Mouse (Mus musculus) forelimb bud, embryonic 11.5 days (tissue): ENCODE data around the gene Tmem170b.
"Not testable (repeated sequence)": the region's sequence is repeated elsewhere in the genome, so short reads cannot be mapped to it uniquely, and the experiment has no call there.

ENCODE experiments used
- DNase-seq: peaks from one replicate; pipeline ENCODE4 v3.0.0-alpha.2; 2012; ENCODE audit warnings: low read depth, low spot score

The Tmem170b gene

GRCm38 (mm10) chr13:41669951-41670350 is 64.2 kb downstream of the Tmem170b start:
- DNase-seq, result no peak

- no peak for DNase-seq
Measured at GRCm38 (mm10) chr13:41670386-41671130, 64.9 kb downstream of the Tmem170b start.

DNA sequence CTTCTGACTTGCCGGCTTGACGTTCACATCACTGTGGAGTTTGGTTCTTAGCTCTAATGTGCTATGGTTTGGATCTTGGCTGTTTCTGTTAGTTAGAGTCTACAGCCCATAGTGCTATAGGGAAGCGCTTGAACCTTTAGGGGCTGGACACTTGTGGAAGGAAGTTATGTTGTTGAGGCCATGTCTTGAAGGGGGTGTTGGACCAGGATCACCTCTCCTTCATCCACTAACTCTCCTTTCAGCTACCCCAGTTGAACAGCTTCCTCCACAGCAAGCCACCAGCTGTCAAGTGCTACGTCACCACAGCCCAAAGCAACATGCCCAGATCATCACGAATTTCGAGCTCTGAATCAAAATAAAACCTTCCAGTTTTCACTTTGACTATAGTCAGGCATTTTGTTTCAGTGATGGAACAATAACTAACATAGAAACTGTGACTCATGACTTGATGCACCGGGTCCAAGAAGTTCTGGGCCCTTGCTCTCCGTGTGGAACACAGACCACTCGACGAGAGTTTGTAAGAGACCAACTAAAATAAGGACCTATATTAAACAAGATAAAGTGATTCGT is 65.5 kb downstream of the Tmem170b start:
- no peak for DNase-seq

DNA sequence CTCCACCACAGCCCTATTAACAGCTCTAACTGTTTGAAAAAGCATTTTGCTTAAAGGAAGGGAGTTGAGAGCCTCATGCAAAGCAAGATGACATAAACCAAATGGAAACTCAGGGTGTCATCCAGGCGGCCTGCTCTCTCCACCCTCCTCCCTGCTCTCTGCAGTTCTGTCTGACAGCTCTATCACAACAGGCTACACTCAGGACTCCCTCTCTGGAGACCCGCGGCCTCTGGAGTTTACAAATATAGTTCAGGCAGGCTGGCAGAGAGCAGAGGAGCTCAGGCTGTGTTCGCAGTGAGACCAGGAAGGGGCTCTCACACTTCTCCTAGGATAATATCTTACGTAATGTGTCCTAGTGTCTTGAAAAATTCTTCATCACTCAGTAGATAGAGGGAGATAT is 67.2 kb downstream of the Tmem170b start:
- not testable (repeated sequence) for DNase-seq

- no peak for DNase-seq
Measured at GRCm38 (mm10) chr13:41673541-41673940, 67.8 kb downstream of the Tmem170b start.

DNA sequence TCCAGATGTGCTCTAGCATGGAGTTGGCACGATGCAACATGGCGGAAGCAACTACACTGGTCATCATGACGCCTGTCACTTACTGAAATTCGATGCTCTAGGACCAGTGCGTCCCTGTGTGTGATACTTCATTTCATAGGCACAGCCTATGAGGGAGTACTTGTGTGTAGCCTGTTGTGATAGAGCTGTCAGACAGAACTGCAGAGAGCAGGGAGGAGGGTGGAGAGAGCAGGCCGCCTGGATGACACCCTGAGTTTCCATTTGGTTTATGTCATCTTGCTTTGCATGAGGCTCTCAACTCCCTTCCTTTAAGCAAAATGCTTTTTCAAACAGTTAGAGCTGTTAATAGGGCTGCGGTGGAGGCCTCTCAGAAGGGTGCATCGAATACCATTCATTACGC is 68.9 kb downstream of the Tmem170b start:
- not testable (repeated sequence) for DNase-seq

DNA sequence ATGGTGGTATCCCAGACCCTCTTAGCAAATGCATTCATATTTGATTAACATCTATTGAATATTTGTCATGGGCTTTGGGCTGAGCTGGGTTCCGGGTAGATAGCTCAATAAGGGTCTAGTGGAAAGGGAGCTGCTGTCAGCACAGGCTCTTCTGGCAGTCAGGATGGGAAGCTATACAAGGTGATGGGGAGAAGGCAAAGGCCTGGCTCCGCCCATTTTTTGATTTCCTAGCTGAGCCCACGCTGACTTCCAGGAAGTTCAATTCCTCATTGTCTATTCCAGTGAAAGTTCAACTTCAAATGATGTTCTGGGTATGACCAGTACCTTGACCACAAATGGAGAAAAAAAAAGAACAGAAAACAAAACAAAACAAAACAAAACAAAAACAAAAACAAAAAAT is 69.8 kb downstream of the Tmem170b start:
- DNase-seq, result no peak

GRCm38 (mm10) chr13:41675966-41676835 is 70.5 kb downstream of the Tmem170b start:
- no peak for DNase-seq

DNA sequence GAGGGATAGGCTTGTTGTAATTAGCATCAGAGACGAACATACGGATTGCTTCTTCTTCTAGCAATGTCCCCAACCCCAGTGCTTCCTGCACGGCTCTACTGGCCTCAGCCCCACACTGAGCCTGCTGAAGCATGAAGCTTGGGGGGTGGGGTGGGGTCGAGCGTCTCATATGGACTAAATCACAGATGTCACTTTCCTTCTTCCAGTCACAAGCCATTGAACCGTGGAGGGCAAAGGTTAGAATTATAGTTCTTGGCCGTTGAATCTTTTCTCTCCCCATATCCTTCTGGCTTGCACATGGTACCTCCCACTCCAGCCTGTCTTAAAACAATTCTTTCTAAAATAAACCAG is 71.1 kb downstream of the Tmem170b start:
- no peak for DNase-seq

GRCm38 (mm10) chr13:41680854-41681549 is 75.3 kb downstream of the Tmem170b start:
- no peak for DNase-seq

GRCm38 (mm10) chr13:41682341-41683119 is 76.8 kb downstream of the Tmem170b start:
- no peak for DNase-seq

GRCm38 (mm10) chr13:41683356-41684012 is 77.8 kb downstream of the Tmem170b start:
- DNase-seq, result no peak

- DNase-seq, result no peak
Measured at GRCm38 (mm10) chr13:41685499-41685898, 79.8 kb downstream of the Tmem170b start.

DNA sequence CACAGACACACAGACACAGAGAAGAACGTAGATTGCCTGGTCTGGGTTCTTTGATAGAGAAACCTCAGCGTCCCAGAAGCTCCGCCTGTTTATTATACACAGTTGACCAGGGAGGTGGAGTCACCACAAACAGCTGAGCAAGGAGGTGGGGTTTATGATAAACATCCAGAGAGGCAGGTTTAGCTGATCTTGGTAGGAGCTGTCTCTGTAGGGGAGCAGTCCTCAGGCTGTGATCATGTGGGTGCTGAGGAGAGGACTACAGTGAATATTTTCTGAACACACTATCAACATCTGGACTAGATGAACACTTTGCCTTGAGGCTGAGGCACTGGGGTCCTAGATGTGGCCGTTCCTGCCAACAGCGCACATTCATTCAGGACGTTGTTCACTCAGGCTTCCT is 83.3 kb downstream of the Tmem170b start:
- DNase-seq, result no peak

- no peak for DNase-seq
Measured at GRCm38 (mm10) chr13:41689598-41690045, 83.9 kb downstream of the Tmem170b start.
